Mouse (Mus musculus): ENCODE data around the gene Taok2. TPM values are rescaled to one million over a fixed set of nuclear protein-coding genes. Genes with fewer than 3 reads are reported as not detected.

The Taok2 gene
- polyA plus RNA-seq, 1 experiment from 2014 or later, result 54.2 TPM

GRCm38 (mm10) chr7:126822741-126823140 is 61.8 kb downstream of the Taok2 start:
- peak overlapping the region; percentile 61 for H3K4me2 ChIP-seq
- no peaks in the 10 kb centered on the region for H3K9me3 ChIP-seq (replicated peaks)
- ATAC-seq (replicated peaks; ENCODE audit: low FRiP score), result no peak
- no peak overlapping the region for H3K27ac ChIP-seq
- peak overlapping the region; percentile 36; the same call in 1 of the 2 replicates for H3K4me3 ChIP-seq (replicated peaks)
- H3K4me1 ChIP-seq, result peaks cover 16% of the 10 kb centered on the region
- H3K36me3 ChIP-seq, result no peaks in the 10 kb centered on the region
- peaks cover 36% of the 10 kb centered on the region for H3K27me3 ChIP-seq
- H3K9ac ChIP-seq, result no peak overlapping the region
- WGBS, result 15% methylated on average over 9 of the region's 9 CpGs

GRCm38 (mm10) chr7:126821835-126822511 is 62.5 kb downstream of the Taok2 start:
- Histone ChIP-seq H3K27ac (no peak overlapping the region), H3K4me3 (replicated peaks) (no peak overlapping the region), H3K4me2 (no peak overlapping the region), H3K9me3 (replicated peaks) (no peaks in the 10 kb centered on the region), H3K4me1 (peaks cover 16% of the 10 kb centered on the region), H3K9ac (no peak overlapping the region), H3K27me3 (peaks cover 36% of the 10 kb centered on the region), H3K36me3 (no peaks in the 10 kb centered on the region)
- 22% methylated on average over 7 of the region's 7 CpGs for whole genome bisulfite sequencing
- 0 out of 2 replicates have a peak, but pooled peaks have one; percentile 17 for ATAC-seq (replicated peaks; ENCODE audit: low FRiP score)

GRCm38 (mm10) chr7:126818818-126819217 is 65.7 kb downstream of the Taok2 start:
- no peak overlapping the region for H3K4me2 ChIP-seq
- WGBS, result 39% methylated on average over 1 of the region's 1 CpGs
- no peak for ATAC-seq (replicated peaks; ENCODE audit: low FRiP score)

GRCm38 (mm10) chr7:126817595-126817994 is 66.9 kb downstream of the Taok2 start:
- 89% methylated on average over 7 of the region's 7 CpGs for WGBS
- Histone ChIP-seq H3K4me1 (peaks cover 7% of the 10 kb centered on the region), H3K9me3 (replicated peaks) (no peaks in the 10 kb centered on the region), H3K4me2 (no peak overlapping the region), H3K36me3 (no peaks in the 10 kb centered on the region), H3K27me3 (peaks cover 8% of the 10 kb centered on the region), H3K9ac (no peak overlapping the region), H3K4me3 (replicated peaks) (no peak overlapping the region), H3K27ac (no peak overlapping the region)
- no peak for ATAC-seq (replicated peaks; ENCODE audit: low FRiP score)

More at GRCm38 (mm10) chr7:126818818-126819217, 65.7 kb downstream of the Taok2 start:
- Histone ChIP-seq H3K36me3 (no peaks in the 10 kb centered on the region), H3K9ac (no peak overlapping the region), H3K4me3 (replicated peaks) (no peak overlapping the region), H3K27ac (no peak overlapping the region), H3K4me1 (peaks cover 16% of the 10 kb centered on the region), H3K27me3 (peaks cover 18% of the 10 kb centered on the region), H3K9me3 (replicated peaks) (no peaks in the 10 kb centered on the region)

GRCm38 (mm10) chr7:126816494-126816893 is 68.0 kb downstream of the Taok2 start:
- H3K27ac ChIP-seq, result no peak overlapping the region
- H3K9me3 ChIP-seq (replicated peaks), result no peaks in the 10 kb centered on the region
- 85% methylated on average over 8 of the region's 8 CpGs for WGBS
- H3K27me3 ChIP-seq, result 0 out of 2 replicates have a peak, but pooled peaks cover 2% of the 10 kb centered on the region
- ATAC-seq (replicated peaks; ENCODE audit: low FRiP score), result no peak
- no peak overlapping the region for H3K4me3 ChIP-seq (replicated peaks)
- no peaks in the 10 kb centered on the region for H3K36me3 ChIP-seq
- no peak overlapping the region for H3K9ac ChIP-seq
- no peak overlapping the region for H3K4me2 ChIP-seq
- H3K4me1 ChIP-seq, result no peaks in the 10 kb centered on the region

GRCm38 (mm10) chr7:126815726-126816222 is 68.7 kb downstream of the Taok2 start:
- Histone ChIP-seq H3K4me2 (no peak overlapping the region), H3K4me3 (replicated peaks) (no peak overlapping the region), H3K27ac (no peak overlapping the region), H3K9ac (no peak overlapping the region), H3K9me3 (replicated peaks) (no peaks in the 10 kb centered on the region), H3K4me1 (no peaks in the 10 kb centered on the region), H3K27me3 (no peaks in the 10 kb centered on the region), H3K36me3 (no peaks in the 10 kb centered on the region)
- no peak for ATAC-seq (replicated peaks; ENCODE audit: low FRiP score)
- 58% methylated on average over 8 of the region's 8 CpGs for WGBS

Other genes starting within 250 kb of the Taok2 start
- 48.2 and 55.0 TPM in 2 replicates for gene Sgf29, start 235.4 kb downstream of the Taok2 start, polyA plus RNA-seq (2015; fragmentation: Nextera tagmentation; extraction: Ambion mirVana)
- 6.2 and 8.3 TPM in 2 replicates for gene Sult1a1, start 208.3 kb downstream of the Taok2 start, polyA plus RNA-seq (2015; fragmentation: Nextera tagmentation; extraction: Ambion mirVana)
- 144 and 146 TPM in 2 replicates for gene Bola2, start 189.3 kb downstream of the Taok2 start, polyA plus RNA-seq (2015; fragmentation: Nextera tagmentation; extraction: Ambion mirVana)
- 12.9 and 13.1 TPM in 2 replicates for gene Slx1b, start 188.9 kb downstream of the Taok2 start, polyA plus RNA-seq (2015; fragmentation: Nextera tagmentation; extraction: Ambion mirVana)
- gene Coro1a, start 176.9 kb downstream of the Taok2 start, polyA plus RNA-seq (2015; fragmentation: Nextera tagmentation; extraction: Ambion mirVana), result 17.9 and 24.3 TPM in 2 replicates
- gene Mapk3, start 125.1 kb downstream of the Taok2 start, polyA plus RNA-seq (2015; fragmentation: Nextera tagmentation; extraction: Ambion mirVana), result 63.8 and 73.2 TPM in 2 replicates
- gene Gdpd3, start 118.4 kb downstream of the Taok2 start, polyA plus RNA-seq (2015; fragmentation: Nextera tagmentation; extraction: Ambion mirVana), result 1.8 and 1.9 TPM in 2 replicates
- gene Ypel3, start 107.7 kb downstream of the Taok2 start, polyA plus RNA-seq (2015; fragmentation: Nextera tagmentation; extraction: Ambion mirVana), result 81.5 and 82.2 TPM in 2 replicates
- gene Tbx6, start 103.2 kb downstream of the Taok2 start, polyA plus RNA-seq (2015; fragmentation: Nextera tagmentation; extraction: Ambion mirVana), result 0.37 and 0.51 TPM in 2 replicates
- 257 and 272 TPM in 2 replicates for gene Ppp4c, start 92.2 kb downstream of the Taok2 start, polyA plus RNA-seq (2015; fragmentation: Nextera tagmentation; extraction: Ambion mirVana)
- gene Fam57b, start 87.0 kb downstream of the Taok2 start, polyA plus RNA-seq (2015; fragmentation: Nextera tagmentation; extraction: Ambion mirVana), result 0.52 and 0.54 TPM in 2 replicates
- gene 4930451I11Rik, start 53.1 kb downstream of the Taok2 start, polyA plus RNA-seq (2015; fragmentation: Nextera tagmentation; extraction: Ambion mirVana), result not detected in 2 replicates
- 6.6 and 11.4 TPM in 2 replicates for gene Doc2a, start 37.3 kb downstream of the Taok2 start, polyA plus RNA-seq (2015; fragmentation: Nextera tagmentation; extraction: Ambion mirVana)
- 36.8 and 40.1 TPM in 2 replicates for gene Hirip3, start 22.7 kb downstream of the Taok2 start, polyA plus RNA-seq (2015; fragmentation: Nextera tagmentation; extraction: Ambion mirVana)
- gene Ino80e, start 22.3 kb downstream of the Taok2 start, polyA plus RNA-seq (2015; fragmentation: Nextera tagmentation; extraction: Ambion mirVana), result 88.9 and 91.0 TPM in 2 replicates
- 28.5 and 31.6 TPM in 2 replicates for gene Tmem219, start 38.2 kb upstream of the Taok2 start, polyA plus RNA-seq (2015; fragmentation: Nextera tagmentation; extraction: Ambion mirVana)
- gene Kctd13, start 44.2 kb upstream of the Taok2 start, polyA plus RNA-seq (2015; fragmentation: Nextera tagmentation; extraction: Ambion mirVana), result 15.5 and 17.0 TPM in 2 replicates
- gene Asphd1, start 64.9 kb upstream of the Taok2 start, polyA plus RNA-seq (2015; fragmentation: Nextera tagmentation; extraction: Ambion mirVana), result 0.21 TPM in 1 of 2 replicates, not detected in the other
- gene Sez6l2, start 65.9 kb upstream of the Taok2 start, polyA plus RNA-seq (2015; fragmentation: Nextera tagmentation; extraction: Ambion mirVana), result 1.3 and 2.5 TPM in 2 replicates
- gene Cdipt, start 91.2 kb upstream of the Taok2 start, polyA plus RNA-seq (2015; fragmentation: Nextera tagmentation; extraction: Ambion mirVana), result 106 and 115 TPM in 2 replicates
- gene Cdiptos, start 91.4 kb upstream of the Taok2 start, polyA plus RNA-seq (2015; fragmentation: Nextera tagmentation; extraction: Ambion mirVana), result 1.4 and 1.5 TPM in 2 replicates
- gene Mvp, start 129.9 kb upstream of the Taok2 start, polyA plus RNA-seq (2015; fragmentation: Nextera tagmentation; extraction: Ambion mirVana), result 15.3 and 16.8 TPM in 2 replicates
- gene Pagr1b, start 131.8 kb upstream of the Taok2 start, polyA plus RNA-seq (2015; fragmentation: Nextera tagmentation; extraction: Ambion mirVana), result 0.45 TPM in 1 of 2 replicates, not detected in the other
- gene Pagr1a, start 132.6 kb upstream of the Taok2 start, polyA plus RNA-seq (2015; fragmentation: Nextera tagmentation; extraction: Ambion mirVana), result 44.8 and 59.5 TPM in 2 replicates
- 52.6 and 61.2 TPM in 2 replicates for gene Gm42742, start 136.4 kb upstream of the Taok2 start, polyA plus RNA-seq (2015; fragmentation: Nextera tagmentation; extraction: Ambion mirVana)
- gene Prrt2, start 136.5 kb upstream of the Taok2 start, polyA plus RNA-seq (2015; fragmentation: Nextera tagmentation; extraction: Ambion mirVana), result 5.4 and 7.2 TPM in 2 replicates
- 64.4 and 65.8 TPM in 2 replicates for gene Maz, start 142.3 kb upstream of the Taok2 start, polyA plus RNA-seq (2015; fragmentation: Nextera tagmentation; extraction: Ambion mirVana)
- 136 and 141 TPM in 2 replicates for gene Kif22, start 157.8 kb upstream of the Taok2 start, polyA plus RNA-seq (2015; fragmentation: Nextera tagmentation; extraction: Ambion mirVana)
- gene Zg16, start 202.6 kb upstream of the Taok2 start, polyA plus RNA-seq (2015; fragmentation: Nextera tagmentation; extraction: Ambion mirVana), result not detected in 2 replicates
- gene AI467606, start 206.7 kb upstream of the Taok2 start, polyA plus RNA-seq (2015; fragmentation: Nextera tagmentation; extraction: Ambion mirVana), result 3.3 and 3.8 TPM in 2 replicates
- 16.7 and 19.0 TPM in 2 replicates for gene Qprt, start 237.5 kb upstream of the Taok2 start, polyA plus RNA-seq (2015; fragmentation: Nextera tagmentation; extraction: Ambion mirVana)